Mouse (Mus musculus): Measurements from ENCODE around the gene Smg5. TPM values are rescaled to one million over a fixed set of nuclear protein-coding genes. Genes with fewer than 3 reads are reported as not detected.
A peak's percentile ranks its signal among the peaks of the same experiment; 100 is the strongest.
"Not testable (repeated sequence)": the region's sequence is repeated elsewhere in the genome, so short reads cannot be mapped to it uniquely, and the experiment has no call there.

Gene Smg5
- polyA plus RNA-seq, 1 experiment from 2014 or later: 34.7 TPM

- WGBS: 6% methylated on average over 16 of the region's 16 CpGs
- H3K27me3 ChIP-seq (replicated peaks; ENCODE audit: control insufficient read depth, insufficient read depth, low read length): peaks cover 10% of the 10 kb centered on the region
- H3K36me3 ChIP-seq (ENCODE audit: control insufficient read depth, insufficient read depth, low read length): peaks cover 19% of the 10 kb centered on the region
- peak within 1 kb of the TSS; percentile 47 for H3K4me2 ChIP-seq (ENCODE audit: low read depth, low read length)
- H3K9ac ChIP-seq (ENCODE audit: low read depth, low read length): peak within 1 kb of the TSS; percentile 48; the same call in 1 of the 2 replicates
- no peak within 1 kb of the TSS; the same call in 1 of the 2 replicates for H3K27ac ChIP-seq (ENCODE audit: low read length)
- peaks cover 14% of the 10 kb centered on the region for H3K4me1 ChIP-seq (ENCODE audit: control insufficient read depth, insufficient read depth, low read length)
- no peaks in the 10 kb centered on the region for H3K9me3 ChIP-seq (ENCODE audit: control insufficient read depth, low read length)
- ATAC-seq: peak; percentile 41
- H3K4me3 ChIP-seq (ENCODE audit: low read length): peak within 1 kb of the TSS; percentile 20
Observed at GRCm38 (mm10) chr3:88364337-88364736, 28.3 kb downstream of the Smg5 start, which contains the start of gene Paqr6. Paqr6 (plus strand) TSS chr3:88364584.

GRCm38 (mm10) chr3:88365705-88366361, 29.8 kb downstream of the Smg5 start:
- no peak overlapping the region for H3K9ac ChIP-seq (ENCODE audit: low read depth, low read length)
- no peak overlapping the region for H3K4me3 ChIP-seq (ENCODE audit: low read length)
- 42% methylated on average over 34 of the region's 34 CpGs for WGBS
- no peak for ATAC-seq
- peaks cover 10% of the 10 kb centered on the region for H3K27me3 ChIP-seq (replicated peaks; ENCODE audit: control insufficient read depth, insufficient read depth, low read length)
- peaks cover 7% of the 10 kb centered on the region; the same call in 1 of the 2 replicates for H3K9me3 ChIP-seq (ENCODE audit: control insufficient read depth, low read length)
- H3K4me1 ChIP-seq (ENCODE audit: control insufficient read depth, insufficient read depth, low read length): peaks cover 14% of the 10 kb centered on the region
- H3K4me2 ChIP-seq (ENCODE audit: low read depth, low read length): no peak overlapping the region
- peaks cover 13% of the 10 kb centered on the region for H3K36me3 ChIP-seq (ENCODE audit: control insufficient read depth, insufficient read depth, low read length)
- no peak overlapping the region for H3K27ac ChIP-seq (ENCODE audit: low read length)

- H3K4me1 ChIP-seq (ENCODE audit: control insufficient read depth, insufficient read depth, low read length): peaks cover 14% of the 10 kb centered on the region
- WGBS: 4% methylated on average over 19 of the region's 22 CpGs
- H3K4me3 ChIP-seq (ENCODE audit: low read length); H3K9me3 ChIP-seq (ENCODE audit: control insufficient read depth, low read length); H3K36me3 ChIP-seq (ENCODE audit: control insufficient read depth, insufficient read depth, low read length); H3K27ac ChIP-seq (ENCODE audit: low read length); H3K9ac ChIP-seq (ENCODE audit: low read depth, low read length): not testable (repeated sequence)
- peaks cover 10% of the 10 kb centered on the region for H3K27me3 ChIP-seq (replicated peaks; ENCODE audit: control insufficient read depth, insufficient read depth, low read length)
- ATAC-seq: peak; percentile 76
- peak overlapping the region; percentile 30 for H3K4me2 ChIP-seq (ENCODE audit: low read depth, low read length)
Observed at GRCm38 (mm10) chr3:88366830-88367428, 30.9 kb downstream of the Smg5 start.

GRCm38 (mm10) chr3:88367517-88367916, 31.5 kb downstream of the Smg5 start:
- not testable (repeated sequence) for H3K36me3 ChIP-seq (ENCODE audit: control insufficient read depth, insufficient read depth, low read length); ATAC-seq; H3K4me2 ChIP-seq (ENCODE audit: low read depth, low read length); H3K27ac ChIP-seq (ENCODE audit: low read length); H3K9ac ChIP-seq (ENCODE audit: low read depth, low read length); H3K4me3 ChIP-seq (ENCODE audit: low read length); H3K9me3 ChIP-seq (ENCODE audit: control insufficient read depth, low read length)
- H3K27me3 ChIP-seq (replicated peaks; ENCODE audit: control insufficient read depth, insufficient read depth, low read length): peaks cover 10% of the 10 kb centered on the region
- peaks cover 14% of the 10 kb centered on the region for H3K4me1 ChIP-seq (ENCODE audit: control insufficient read depth, insufficient read depth, low read length)
- WGBS: 52% methylated on average over 3 of the region's 7 CpGs

GRCm38 (mm10) chr3:88368511-88368910, 32.5 kb downstream of the Smg5 start:
- not testable (repeated sequence) for H3K4me2 ChIP-seq (ENCODE audit: low read depth, low read length); H3K4me3 ChIP-seq (ENCODE audit: low read length); H3K36me3 ChIP-seq (ENCODE audit: control insufficient read depth, insufficient read depth, low read length); H3K9me3 ChIP-seq (ENCODE audit: control insufficient read depth, low read length); H3K27ac ChIP-seq (ENCODE audit: low read length); ATAC-seq; H3K9ac ChIP-seq (ENCODE audit: low read depth, low read length)
- Histone ChIP-seq H3K27me3 (replicated peaks; ENCODE audit: control insufficient read depth, insufficient read depth, low read length) (peaks cover 10% of the 10 kb centered on the region), H3K4me1 (ENCODE audit: control insufficient read depth, insufficient read depth, low read length) (peaks cover 14% of the 10 kb centered on the region)
- 89% methylated on average over 7 of the region's 7 CpGs for WGBS

- not testable (repeated sequence) for ATAC-seq
Observed at GRCm38 (mm10) chr3:88372643-88373042, 36.6 kb downstream of the Smg5 start, which contains the start of gene Bglap3. Bglap3 (minus strand) TSS chr3:88372743.

GRCm38 (mm10) chr3:88375750-88376626, 39.9 kb downstream of the Smg5 start:
- ATAC-seq: peak; percentile 96
- H3K36me3 ChIP-seq (ENCODE audit: control insufficient read depth, insufficient read depth, low read length); H3K9me3 ChIP-seq (ENCODE audit: control insufficient read depth, low read length); H3K4me3 ChIP-seq (ENCODE audit: low read length); H3K9ac ChIP-seq (ENCODE audit: low read depth, low read length); H3K27ac ChIP-seq (ENCODE audit: low read length); H3K4me1 ChIP-seq (ENCODE audit: control insufficient read depth, insufficient read depth, low read length); H3K27me3 ChIP-seq (replicated peaks; ENCODE audit: control insufficient read depth, insufficient read depth, low read length): not testable (repeated sequence)
- peak overlapping the region; percentile 37 for H3K4me2 ChIP-seq (ENCODE audit: low read depth, low read length)
- WGBS: 8% methylated on average over 17 of the region's 19 CpGs

More at GRCm38 (mm10) chr3:88372643-88373042, 36.6 kb downstream of the Smg5 start, which contains the start of gene Bglap3:
- H3K9me3 ChIP-seq (ENCODE audit: control insufficient read depth, low read length); H3K36me3 ChIP-seq (ENCODE audit: control insufficient read depth, insufficient read depth, low read length); H3K4me2 ChIP-seq (ENCODE audit: low read depth, low read length); H3K27ac ChIP-seq (ENCODE audit: low read length); H3K4me1 ChIP-seq (ENCODE audit: control insufficient read depth, insufficient read depth, low read length); H3K4me3 ChIP-seq (ENCODE audit: low read length); H3K9ac ChIP-seq (ENCODE audit: low read depth, low read length); H3K27me3 ChIP-seq (replicated peaks; ENCODE audit: control insufficient read depth, insufficient read depth, low read length): not testable (repeated sequence)
- 91% methylated on average over 9 of the region's 9 CpGs for WGBS

- peak overlapping the region; percentile 37; the same call in 1 of the 2 replicates for H3K4me2 ChIP-seq (ENCODE audit: low read depth, low read length)
- not testable (repeated sequence) for H3K4me1 ChIP-seq (ENCODE audit: control insufficient read depth, insufficient read depth, low read length); H3K27me3 ChIP-seq (replicated peaks; ENCODE audit: control insufficient read depth, insufficient read depth, low read length); H3K9ac ChIP-seq (ENCODE audit: low read depth, low read length); H3K36me3 ChIP-seq (ENCODE audit: control insufficient read depth, insufficient read depth, low read length); H3K4me3 ChIP-seq (ENCODE audit: low read length); H3K9me3 ChIP-seq (ENCODE audit: control insufficient read depth, low read length); H3K27ac ChIP-seq (ENCODE audit: low read length)
- 19% methylated on average over 5 of the region's 7 CpGs for WGBS
- peak; percentile 42 for ATAC-seq
Observed at GRCm38 (mm10) chr3:88376644-88377043, 40.6 kb downstream of the Smg5 start.

GRCm38 (mm10) chr3:88378599-88378998, 42.5 kb downstream of the Smg5 start, which contains the start of gene Bglap2:
Bglap2 (minus strand) TSS chr3:88378699.
- H3K9me3 ChIP-seq (ENCODE audit: control insufficient read depth, low read length); H3K4me1 ChIP-seq (ENCODE audit: control insufficient read depth, insufficient read depth, low read length); H3K27me3 ChIP-seq (replicated peaks; ENCODE audit: control insufficient read depth, insufficient read depth, low read length); H3K36me3 ChIP-seq (ENCODE audit: control insufficient read depth, insufficient read depth, low read length); H3K4me2 ChIP-seq (ENCODE audit: low read depth, low read length); H3K4me3 ChIP-seq (ENCODE audit: low read length); ATAC-seq; H3K9ac ChIP-seq (ENCODE audit: low read depth, low read length); H3K27ac ChIP-seq (ENCODE audit: low read length): not testable (repeated sequence)
- WGBS: 75% methylated on average over 4 of the region's 5 CpGs
